Mouse (Mus musculus) bone marrow macrophage, adult 2 months (primary cell): ENCODE results near the gene Maneal.

Experiments
- CTCF ChIP-seq: IDR thresholded peaks from 2 replicates; pipeline ENCODE4 v1.5.1; 2012; ENCODE audit warnings: low read depth, mild to moderate bottlenecking, low read length, moderate library complexity
- POLR2A ChIP-seq: IDR thresholded peaks from 2 replicates; pipeline ENCODE4 v1.6.1; 2012; ENCODE audit warnings: mild to moderate bottlenecking, low read depth, low read length, borderline replicate concordance

- no peak for TF ChIP-seq CTCF
- no peak for TF ChIP-seq POLR2A
These were observed 3.6 kb downstream of the Maneal start for GRCm38 (mm10) chr4:124858370-124858769.
